Mouse (Mus musculus) left cerebral cortex, postnatal 25 days (tissue): ENCODE results near the gene Btbd35f22. TPM values are rescaled to one million over a fixed set of nuclear protein-coding genes. Genes with fewer than 3 reads are reported as not detected.
"Not testable (repeated sequence)": the region's sequence is repeated elsewhere in the genome, so short reads cannot be mapped to it uniquely, and the experiment has no call there.

Source experiments
- DNase-seq, 2 experiments: peaks; one replicate each; pipeline ENCODE4 v3.0.0; 2022; ENCODE audit warnings: low spot score in 2 of 2, mixed read lengths in 1 of 2
- intact Hi-C: fragments of 180-260 bp; cut with DNase I; formaldehyde crosslinking; loops from one replicate; pipeline ENCODE4 v1.15.1; 2025
- total RNA-seq, 2 experiments: library from RNA; stranded (reverse); gene quantifications; 2 replicates each; pipeline ENCODE4 v1.2.3; 2021

The Btbd35f22 gene
- not detected for total RNA-seq

DNA sequence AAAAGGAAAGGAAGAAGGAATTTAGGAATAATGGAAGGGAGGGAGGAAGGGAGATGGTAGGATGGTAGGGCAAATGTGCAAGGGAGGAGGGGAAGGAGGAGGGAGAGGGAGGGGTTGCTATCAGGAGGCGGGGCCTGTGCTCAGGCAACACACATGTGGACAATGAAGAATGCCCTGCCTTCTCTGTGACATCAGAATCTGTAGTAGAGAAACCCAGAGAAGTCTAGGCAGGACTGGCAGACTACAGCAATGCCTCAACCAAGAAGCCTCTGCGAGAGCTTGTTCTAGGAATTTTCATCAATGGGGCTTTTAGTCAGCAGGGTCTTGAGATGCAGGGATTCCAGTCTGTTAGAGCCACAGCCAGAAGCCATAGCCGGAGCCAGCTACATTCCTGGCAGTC lies at the start of gene Btbd35f22:
Gene Btbd35f22 (plus strand): TSS at position 301 of the 400 bp plus-strand sequence.
- DNase-seq, intact Hi-C loops: not testable (repeated sequence)

Other genes starting within 250 kb of the Btbd35f22 start
- gene Gm21637, start 85.8 kb upstream of the Btbd35f22 start, total RNA-seq = not detected
- not detected for gene Btbd35f2, start 230.6 kb downstream of the Btbd35f22 start, total RNA-seq